Mouse (Mus musculus): ENCODE data around the gene Nt5dc2. TPM values are rescaled to one million over a fixed set of nuclear protein-coding genes. Genes with fewer than 3 reads are reported as not detected.

The Nt5dc2 gene
- polyA plus RNA-seq, 1 experiment, result 141 TPM

- Histone ChIP-seq H3K36me3 (ENCODE audit: control insufficient read depth, insufficient read depth, low read length, poor library complexity, severe bottlenecking) (peaks cover 26% of the 10 kb centered on the region), H3K27me3 (ENCODE audit: control insufficient read depth, insufficient read depth, low read length, poor library complexity, severe bottlenecking) (no peaks in the 10 kb centered on the region), H3K9ac (ENCODE audit: low read depth, poor library complexity, severe bottlenecking) (no peak overlapping the region), H3K4me1 (ENCODE audit: control insufficient read depth, insufficient read depth, low read length) (no peaks in the 10 kb centered on the region), H3K9me3 (replicated peaks; ENCODE audit: control insufficient read depth, insufficient read depth, low read length, poor library complexity, severe bottlenecking) (no peaks in the 10 kb centered on the region), H3K4me3 (ENCODE audit: low read depth, low read length) (no peak overlapping the region), H3K27ac (ENCODE audit: insufficient read depth, low read length) (no peak overlapping the region)
- TF ChIP-seq POLR2A (IDR thresholded peaks at IDR 0.05; ENCODE audit: insufficient read depth, low read length) (no peak), EP300 (IDR thresholded peaks at IDR 0.05; ENCODE audit: insufficient read depth, low read depth, low read length) (no peak), CTCF (IDR thresholded peaks at IDR 0.05; ENCODE audit: low read depth, low read length) (no peak)
Measured at GRCm38 (mm10) chr14:31110613-31111012, 20.2 kb upstream of the Nt5dc2 start.

GRCm38 (mm10) chr14:31112187-31112586, 18.7 kb upstream of the Nt5dc2 start:
- no peak for TF ChIP-seq POLR2A (IDR thresholded peaks at IDR 0.05; ENCODE audit: insufficient read depth, low read length)
- TF ChIP-seq CTCF (IDR thresholded peaks at IDR 0.05; ENCODE audit: low read depth, low read length), result no peak
- no peak for TF ChIP-seq EP300 (IDR thresholded peaks at IDR 0.05; ENCODE audit: insufficient read depth, low read depth, low read length)
- Histone ChIP-seq H3K4me3 (ENCODE audit: low read depth, low read length) (no peak overlapping the region), H3K9ac (ENCODE audit: low read depth, poor library complexity, severe bottlenecking) (no peak overlapping the region), H3K27me3 (ENCODE audit: control insufficient read depth, insufficient read depth, low read length, poor library complexity, severe bottlenecking) (no peaks in the 10 kb centered on the region), H3K9me3 (replicated peaks; ENCODE audit: control insufficient read depth, insufficient read depth, low read length, poor library complexity, severe bottlenecking) (no peaks in the 10 kb centered on the region), H3K36me3 (ENCODE audit: control insufficient read depth, insufficient read depth, low read length, poor library complexity, severe bottlenecking) (peaks cover 18% of the 10 kb centered on the region), H3K4me1 (ENCODE audit: control insufficient read depth, insufficient read depth, low read length) (no peaks in the 10 kb centered on the region), H3K27ac (ENCODE audit: insufficient read depth, low read length) (no peak overlapping the region)

GRCm38 (mm10) chr14:31114011-31114410, 16.8 kb upstream of the Nt5dc2 start:
- Histone ChIP-seq H3K36me3 (ENCODE audit: control insufficient read depth, insufficient read depth, low read length, poor library complexity, severe bottlenecking) (peaks cover 27% of the 10 kb centered on the region), H3K4me3 (ENCODE audit: low read depth, low read length) (no peak overlapping the region), H3K4me1 (ENCODE audit: control insufficient read depth, insufficient read depth, low read length) (no peaks in the 10 kb centered on the region), H3K27me3 (ENCODE audit: control insufficient read depth, insufficient read depth, low read length, poor library complexity, severe bottlenecking) (no peaks in the 10 kb centered on the region), H3K9me3 (replicated peaks; ENCODE audit: control insufficient read depth, insufficient read depth, low read length, poor library complexity, severe bottlenecking) (no peaks in the 10 kb centered on the region), H3K9ac (ENCODE audit: low read depth, poor library complexity, severe bottlenecking) (no peak overlapping the region), H3K27ac (ENCODE audit: insufficient read depth, low read length) (no peak overlapping the region)
- TF ChIP-seq POLR2A (IDR thresholded peaks at IDR 0.05; ENCODE audit: insufficient read depth, low read length) (no peak), CTCF (IDR thresholded peaks at IDR 0.05; ENCODE audit: low read depth, low read length) (no peak), EP300 (IDR thresholded peaks at IDR 0.05; ENCODE audit: insufficient read depth, low read depth, low read length) (no peak)

- Histone ChIP-seq H3K27me3 (ENCODE audit: control insufficient read depth, insufficient read depth, low read length, poor library complexity, severe bottlenecking) (no peaks in the 10 kb centered on the region), H3K36me3 (ENCODE audit: control insufficient read depth, insufficient read depth, low read length, poor library complexity, severe bottlenecking) (peaks cover 21% of the 10 kb centered on the region)
- TF ChIP-seq CTCF (IDR thresholded peaks at IDR 0.05; ENCODE audit: low read depth, low read length) (no peak), POLR2A (IDR thresholded peaks at IDR 0.05; ENCODE audit: insufficient read depth, low read length) (no peak), EP300 (IDR thresholded peaks at IDR 0.05; ENCODE audit: insufficient read depth, low read depth, low read length) (no peak)
Measured at GRCm38 (mm10) chr14:31115522-31115921, 15.3 kb upstream of the Nt5dc2 start.

GRCm38 (mm10) chr14:31125106-31126075, 5.5 kb upstream of the Nt5dc2 start:
- peaks cover 4% of the 10 kb centered on the region for H3K36me3 ChIP-seq (ENCODE audit: control insufficient read depth, insufficient read depth, low read length, poor library complexity, severe bottlenecking)

More at GRCm38 (mm10) chr14:31115522-31115921, 15.3 kb upstream of the Nt5dc2 start:
- no peaks in the 10 kb centered on the region for H3K9me3 ChIP-seq (replicated peaks; ENCODE audit: control insufficient read depth, insufficient read depth, low read length, poor library complexity, severe bottlenecking)
- no peak overlapping the region for H3K27ac ChIP-seq (ENCODE audit: insufficient read depth, low read length)
- no peak overlapping the region for H3K4me3 ChIP-seq (ENCODE audit: low read depth, low read length)
- no peak overlapping the region for H3K9ac ChIP-seq (ENCODE audit: low read depth, poor library complexity, severe bottlenecking)
- no peaks in the 10 kb centered on the region for H3K4me1 ChIP-seq (ENCODE audit: control insufficient read depth, insufficient read depth, low read length)

GRCm38 (mm10) chr14:31126826-31127225, 4.0 kb upstream of the Nt5dc2 start:
- Histone ChIP-seq H3K9ac (ENCODE audit: low read depth, poor library complexity, severe bottlenecking) (no peak overlapping the region), H3K27ac (ENCODE audit: insufficient read depth, low read length) (no peak overlapping the region), H3K36me3 (ENCODE audit: control insufficient read depth, insufficient read depth, low read length, poor library complexity, severe bottlenecking) (peaks cover 4% of the 10 kb centered on the region), H3K4me1 (ENCODE audit: control insufficient read depth, insufficient read depth, low read length) (no peaks in the 10 kb centered on the region), H3K27me3 (ENCODE audit: control insufficient read depth, insufficient read depth, low read length, poor library complexity, severe bottlenecking) (no peaks in the 10 kb centered on the region), H3K9me3 (replicated peaks; ENCODE audit: control insufficient read depth, insufficient read depth, low read length, poor library complexity, severe bottlenecking) (no peaks in the 10 kb centered on the region), H3K4me3 (ENCODE audit: low read depth, low read length) (no peak overlapping the region)
- no peak for TF ChIP-seq EP300 (IDR thresholded peaks at IDR 0.05; ENCODE audit: insufficient read depth, low read depth, low read length)
- TF ChIP-seq CTCF (IDR thresholded peaks at IDR 0.05; ENCODE audit: low read depth, low read length), result no peak
- TF ChIP-seq POLR2A (IDR thresholded peaks at IDR 0.05; ENCODE audit: insufficient read depth, low read length), result no peak

More at GRCm38 (mm10) chr14:31125106-31126075, 5.5 kb upstream of the Nt5dc2 start:
- Histone ChIP-seq H3K9ac (ENCODE audit: low read depth, poor library complexity, severe bottlenecking) (no peak overlapping the region), H3K4me1 (ENCODE audit: control insufficient read depth, insufficient read depth, low read length) (no peaks in the 10 kb centered on the region), H3K27me3 (ENCODE audit: control insufficient read depth, insufficient read depth, low read length, poor library complexity, severe bottlenecking) (no peaks in the 10 kb centered on the region), H3K9me3 (replicated peaks; ENCODE audit: control insufficient read depth, insufficient read depth, low read length, poor library complexity, severe bottlenecking) (no peaks in the 10 kb centered on the region), H3K27ac (ENCODE audit: insufficient read depth, low read length) (peak overlapping the region; percentile 34), H3K4me3 (ENCODE audit: low read depth, low read length) (no peak overlapping the region)
- no peak for TF ChIP-seq POLR2A (IDR thresholded peaks at IDR 0.05; ENCODE audit: insufficient read depth, low read length)
- no peak for TF ChIP-seq CTCF (IDR thresholded peaks at IDR 0.05; ENCODE audit: low read depth, low read length)
- no peak for TF ChIP-seq EP300 (IDR thresholded peaks at IDR 0.05; ENCODE audit: insufficient read depth, low read depth, low read length)
